Mouse (Mus musculus) embryo, embryonic 9.5 days (tissue): ENCODE measurements around the gene Prtn3.
"Not testable (repeated sequence)": the region's sequence is repeated elsewhere in the genome, so short reads cannot be mapped to it uniquely, and the experiment has no call there.

Source experiments
- DNase-seq: peaks from one replicate; pipeline ENCODE4 v3.0.0-alpha.2; 2017; ENCODE audit errors: extremely low spot score

Prtn3 gene

DNA sequence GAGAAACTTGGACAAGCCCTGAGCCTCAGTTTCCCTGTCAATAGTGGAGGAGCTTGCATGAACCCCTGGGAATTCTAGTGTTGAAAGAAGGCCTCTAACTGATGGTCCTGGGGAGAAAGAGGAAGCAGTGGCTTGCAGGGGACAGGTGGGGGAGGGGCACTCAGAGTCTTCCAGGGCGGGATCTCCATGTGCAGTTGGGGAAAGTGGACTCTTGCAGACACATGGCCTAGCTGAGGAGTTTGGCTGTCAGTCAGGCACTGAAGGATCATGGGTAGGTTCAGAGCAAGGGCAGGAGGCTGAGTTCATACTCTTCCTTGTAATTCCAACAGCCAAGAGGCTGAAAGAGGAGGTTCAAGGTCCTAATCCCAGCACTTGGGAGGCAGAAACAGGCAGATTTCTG is 2.9 kb downstream of the Prtn3 start:
- no peak for DNase-seq

DNA sequence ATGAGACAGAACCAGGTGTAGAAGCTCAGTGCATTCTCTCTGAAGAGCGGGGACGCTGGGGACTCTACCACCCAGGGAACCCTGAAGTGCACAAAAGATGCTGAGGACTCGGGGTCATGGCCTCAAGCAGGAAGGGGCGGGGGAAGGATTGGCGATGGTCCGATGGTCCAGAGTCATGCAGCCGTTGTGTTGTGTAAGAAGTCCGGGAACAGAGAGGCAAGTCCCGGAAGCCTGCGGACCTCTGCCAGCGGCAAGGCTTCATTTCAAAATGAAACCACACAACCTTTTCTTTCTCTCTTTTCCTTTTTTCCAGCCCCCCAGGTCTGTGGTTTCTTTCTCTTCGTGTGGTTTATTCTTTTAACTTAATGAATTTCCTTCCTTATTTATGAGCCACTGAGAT is 3.5 kb downstream of the Prtn3 start:
- DNase-seq = no peak

DNA sequence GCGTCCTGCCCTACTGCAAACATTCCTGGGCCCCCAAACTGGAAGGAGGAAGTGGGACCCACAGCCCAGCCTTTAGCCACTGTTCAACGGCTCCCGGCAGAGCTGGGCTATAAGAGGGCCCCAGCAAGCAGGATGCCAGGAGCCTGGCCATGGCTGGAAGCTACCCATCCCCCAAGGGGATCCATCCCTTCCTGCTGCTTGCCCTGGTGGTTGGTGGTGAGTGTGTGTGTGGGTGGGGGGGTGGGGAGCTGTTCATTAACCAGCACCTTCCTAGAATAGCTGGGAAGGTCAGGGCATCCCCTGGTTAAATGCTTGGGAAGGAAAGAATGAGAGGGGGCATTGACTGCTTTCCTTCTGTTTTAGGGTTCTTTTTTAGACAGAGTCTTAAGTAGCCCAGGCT is 5.3 kb downstream of the Prtn3 start:
- DNase-seq = no peak

DNA sequence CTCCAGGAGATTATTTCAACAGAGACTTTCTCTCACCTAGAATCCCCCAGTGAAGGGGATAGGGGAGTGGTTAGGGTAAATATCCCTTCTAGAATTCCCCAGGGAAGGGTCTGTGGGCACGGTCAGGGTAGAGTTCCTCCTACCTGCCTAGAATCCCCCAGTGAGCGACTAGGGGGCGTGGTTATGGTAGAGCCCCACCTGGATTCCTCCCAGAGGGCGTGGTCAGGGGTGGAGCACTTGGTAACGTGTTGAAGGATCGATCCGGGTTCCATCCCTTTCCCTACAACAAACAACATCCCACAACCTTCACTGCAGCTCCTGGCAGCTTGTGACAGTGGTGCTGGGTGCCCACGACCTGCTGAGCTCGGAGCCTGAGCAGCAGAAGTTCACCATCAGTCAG is 6.4 kb downstream of the Prtn3 start:
- no peak for DNase-seq

DNA sequence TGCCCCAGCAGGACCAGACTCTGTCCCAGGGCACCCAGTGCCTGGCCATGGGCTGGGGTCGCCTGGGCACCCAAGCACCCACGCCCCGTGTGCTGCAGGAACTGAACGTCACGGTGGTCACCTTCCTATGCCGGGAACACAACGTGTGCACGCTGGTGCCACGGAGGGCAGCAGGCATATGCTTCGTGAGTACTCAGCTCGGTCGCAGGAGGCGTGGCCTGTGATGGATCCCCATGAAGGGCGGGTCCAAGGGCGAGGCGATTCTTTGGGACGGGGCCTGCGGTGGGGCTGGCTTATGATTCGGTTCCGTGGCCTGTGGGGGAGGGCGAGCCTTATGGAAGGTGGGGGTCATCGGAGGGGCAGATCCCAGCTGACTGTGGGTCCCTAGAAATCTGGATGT is 7.7 kb downstream of the Prtn3 start:
- no peak for DNase-seq

DNA sequence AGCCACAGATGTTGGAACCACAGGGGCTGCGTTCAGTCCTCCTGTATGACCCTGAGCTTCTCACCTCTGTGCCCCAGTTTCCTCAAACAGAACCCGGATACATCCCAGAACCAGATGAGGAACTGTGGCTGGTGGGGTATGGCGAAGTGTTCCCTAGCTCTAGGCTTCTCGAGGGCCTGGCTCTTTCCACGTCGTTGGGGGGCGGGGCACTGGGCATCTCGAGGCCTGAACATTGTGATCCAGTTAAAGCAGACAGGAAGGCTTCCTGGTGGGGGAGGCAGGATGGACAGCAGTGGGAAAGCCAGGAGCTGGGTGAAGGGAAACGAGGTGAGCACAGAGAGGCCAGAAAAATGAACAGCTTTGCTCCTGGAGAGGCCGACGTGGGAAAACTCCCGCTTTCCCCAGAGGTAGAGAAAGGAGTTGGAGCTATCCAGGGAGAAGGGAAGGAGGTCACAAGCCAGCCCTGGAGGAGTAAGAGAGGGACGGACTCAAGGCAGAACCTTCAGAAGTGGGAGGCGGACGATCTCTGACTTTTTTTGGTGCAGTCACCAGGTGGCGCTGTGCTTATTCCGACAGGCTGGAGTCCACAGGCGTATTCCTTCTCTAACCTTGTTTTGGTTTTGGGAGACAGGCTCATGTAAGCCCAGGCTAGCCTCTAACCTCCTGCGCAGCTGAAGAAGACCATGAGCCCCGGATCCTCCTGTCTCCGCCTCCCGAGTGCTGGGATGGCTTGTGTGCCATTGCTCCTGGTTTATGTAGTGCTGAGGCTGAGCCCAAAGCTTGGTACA is 9.2 kb downstream of the Prtn3 start:
- peak; percentile 80 for DNase-seq

DNA sequence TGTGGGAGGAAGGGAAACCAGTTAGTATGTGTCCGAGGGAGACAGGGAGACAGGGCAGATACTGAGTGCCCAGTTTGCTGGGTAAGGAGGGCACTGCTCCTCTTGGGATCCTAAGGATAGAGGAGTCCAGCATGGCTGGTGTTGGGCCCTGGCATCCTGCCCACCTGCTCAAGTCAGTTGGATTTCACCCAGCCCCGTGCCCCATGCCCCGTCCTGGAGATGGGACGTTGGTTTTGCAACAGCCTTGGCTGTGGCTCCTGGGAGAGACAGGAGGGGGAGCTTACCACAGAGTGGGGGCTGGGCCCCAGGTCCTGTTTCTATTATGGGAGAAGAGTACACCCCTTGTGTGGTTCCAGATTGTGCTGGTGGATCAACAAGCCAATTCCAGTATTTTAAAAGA is 10.2 kb downstream of the Prtn3 start:
- DNase-seq = no peak

DNA sequence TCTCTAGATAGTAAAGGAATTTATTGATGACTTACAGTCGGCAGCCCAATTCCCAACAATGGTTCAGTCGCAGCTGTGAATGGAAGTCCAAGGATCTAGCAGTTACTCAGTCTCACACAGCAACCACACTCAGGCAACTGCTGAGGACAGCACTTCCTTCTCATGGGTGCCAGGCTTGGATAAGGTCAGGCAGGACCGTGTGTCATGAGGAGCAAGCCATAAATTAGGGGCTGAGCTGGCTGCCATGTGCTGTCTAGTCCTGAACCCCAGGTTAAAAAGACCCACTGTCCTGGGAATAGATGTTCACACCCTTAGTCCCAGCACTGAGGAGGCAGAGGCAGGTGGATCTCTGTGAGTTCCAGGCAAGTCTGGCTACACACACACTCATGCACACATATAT is 10.7 kb downstream of the Prtn3 start:
- DNase-seq = not testable (repeated sequence)

DNA sequence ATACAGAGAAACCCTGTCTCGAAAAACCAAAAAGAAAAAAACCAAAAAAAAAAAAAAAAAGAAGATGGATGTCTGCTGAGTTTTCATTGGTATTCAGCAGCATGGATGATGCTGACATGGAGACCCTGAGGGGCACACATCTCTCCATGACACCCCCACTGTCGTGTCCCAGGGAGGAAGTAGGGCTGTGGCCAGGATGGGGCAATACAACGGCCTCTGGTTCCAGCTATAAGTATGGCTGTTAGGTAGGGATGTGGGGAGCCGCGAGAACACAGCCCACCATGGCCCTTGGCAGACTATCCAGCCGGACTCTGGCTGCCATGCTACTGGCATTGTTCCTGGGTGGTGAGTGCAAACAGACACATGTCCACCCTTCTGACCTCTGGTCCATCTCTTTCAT is 11.8 kb downstream of the Prtn3 start, which contains the start of gene Elane:
Elane (plus strand) TSS at position 194 of the 400 bp plus-strand sequence.
- no peak for DNase-seq

DNA sequence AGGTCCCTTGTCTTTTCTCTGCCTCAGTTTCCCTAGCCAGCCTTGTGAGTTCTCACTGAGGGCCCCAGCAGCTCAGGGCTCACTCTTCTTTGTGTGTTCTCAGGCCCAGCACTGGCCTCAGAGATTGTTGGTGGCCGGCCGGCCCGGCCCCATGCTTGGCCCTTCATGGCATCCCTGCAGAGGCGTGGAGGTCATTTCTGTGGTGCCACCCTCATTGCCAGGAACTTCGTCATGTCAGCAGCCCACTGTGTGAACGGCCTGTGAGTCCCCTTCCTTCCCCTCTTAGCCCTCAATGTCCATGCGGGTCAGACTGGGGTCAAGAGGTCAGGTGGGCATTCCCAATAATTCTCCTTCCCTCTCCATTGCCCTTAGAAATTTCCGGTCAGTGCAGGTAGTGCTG is 12.3 kb downstream of the Prtn3 start:
- DNase-seq = no peak

DNA sequence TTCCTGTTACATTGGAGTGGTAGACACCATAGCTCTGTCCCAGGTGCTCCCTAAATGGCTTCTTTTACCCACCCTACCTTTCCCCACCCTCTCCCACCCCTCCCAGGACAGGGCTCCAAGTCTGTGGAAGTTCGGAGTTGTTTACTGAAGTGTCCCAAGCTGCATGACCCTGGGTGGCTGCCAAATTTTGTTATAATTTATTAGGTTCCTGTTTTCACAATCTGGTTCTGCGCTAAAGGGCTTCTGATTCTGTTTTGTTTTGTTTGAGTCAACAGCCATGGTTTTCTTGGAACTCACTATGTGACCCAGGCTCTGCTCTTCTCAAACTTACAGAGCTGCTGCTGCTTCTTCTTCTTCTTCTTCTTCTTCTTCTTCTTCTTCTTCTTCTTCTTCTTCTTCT is 15.1 kb downstream of the Prtn3 start:
- no peak for DNase-seq

DNA sequence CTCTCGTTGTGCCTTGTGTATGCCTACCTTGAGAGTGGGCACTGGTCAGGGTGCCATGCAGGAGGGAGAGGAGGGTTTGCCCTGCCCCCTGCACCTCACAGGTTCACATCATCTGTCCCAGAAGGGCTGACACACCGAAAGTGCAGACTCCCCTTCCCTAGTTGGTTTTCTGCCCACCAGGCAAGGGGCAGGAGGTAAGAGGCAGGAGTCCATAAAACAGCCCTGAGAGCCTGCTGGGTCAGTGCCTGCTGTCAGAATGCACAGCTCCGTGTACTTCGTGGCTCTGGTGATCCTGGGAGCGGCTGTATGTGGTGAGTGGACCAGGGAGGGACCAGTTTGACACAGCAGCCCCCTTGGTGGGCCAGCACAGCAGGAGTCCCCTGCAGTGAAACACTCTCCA is 16.4 kb downstream of the Prtn3 start, which contains the start of gene Cfd:
Cfd (plus strand) TSS at position 184 of the 400 bp plus-strand sequence.
- DNase-seq = no peak

DNA sequence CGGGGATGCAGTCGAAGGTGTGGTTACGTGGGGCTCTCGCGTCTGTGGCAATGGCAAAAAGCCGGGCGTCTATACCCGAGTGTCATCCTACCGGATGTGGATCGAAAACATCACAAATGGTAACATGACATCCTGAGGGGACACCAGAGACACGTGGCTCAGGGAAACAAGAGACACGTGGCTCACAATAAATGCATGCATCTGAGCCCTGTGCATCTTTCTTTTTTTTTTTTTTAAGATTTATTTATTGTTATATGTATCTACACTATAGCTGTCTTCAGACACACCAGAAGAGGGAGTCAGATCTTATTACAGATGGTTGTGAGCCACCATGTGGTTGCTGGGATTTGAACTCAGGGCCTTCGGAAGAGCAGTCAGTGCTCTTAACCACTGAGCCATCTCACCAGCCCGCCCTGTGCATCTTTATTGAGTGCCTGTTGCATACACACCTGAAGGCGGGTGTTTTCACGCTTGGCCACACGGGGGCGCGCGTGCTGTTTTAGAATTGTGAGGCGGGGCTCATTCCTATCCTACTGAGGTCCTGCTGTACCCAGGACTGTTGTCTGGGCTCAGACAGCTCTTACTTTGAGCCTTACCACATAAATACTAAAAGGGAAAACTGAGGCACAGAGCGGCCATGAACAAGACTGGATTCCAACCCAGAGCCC is 18.3 kb downstream of the Prtn3 start:
- peak; percentile 85 for DNase-seq

DNA sequence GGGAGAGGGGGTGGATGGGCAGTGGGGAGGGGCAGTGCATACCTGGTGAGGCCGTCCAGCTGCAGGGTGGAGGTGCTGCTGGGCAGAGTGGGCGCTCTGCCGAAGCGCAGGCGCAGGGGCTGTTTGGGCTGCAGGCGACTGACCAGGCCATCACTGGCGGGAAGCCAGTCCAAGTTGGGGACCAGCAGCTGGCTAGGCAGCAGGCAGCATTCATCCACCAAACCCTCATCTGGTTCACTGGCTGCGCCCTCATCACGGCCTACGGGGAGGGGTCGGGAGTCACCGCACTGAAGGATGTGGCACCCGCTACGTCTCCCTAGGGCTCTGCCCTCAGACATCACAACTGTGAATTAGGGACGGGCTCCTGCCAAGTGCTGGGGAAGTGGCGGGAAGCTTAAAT is 22.0 kb downstream of the Prtn3 start:
- no peak for DNase-seq

DNA sequence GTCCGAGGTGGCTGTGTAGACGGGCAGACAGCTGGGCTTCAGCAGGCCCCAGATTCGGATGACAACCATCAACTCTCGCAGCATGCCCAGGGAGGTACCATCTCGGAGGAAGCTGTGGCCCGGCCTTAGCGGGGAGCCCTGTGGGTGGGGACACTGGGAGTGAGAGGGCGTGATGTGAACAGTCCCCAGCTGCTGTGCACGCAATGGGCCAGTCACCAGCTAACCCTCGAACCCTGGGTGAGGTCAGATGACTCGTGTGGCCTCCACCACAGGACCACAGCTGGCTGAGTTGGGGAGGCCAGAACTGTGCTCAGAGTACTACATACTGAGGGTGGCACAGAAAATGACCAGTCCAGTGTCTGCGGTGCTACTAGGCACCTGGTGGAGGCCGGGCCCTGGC is 22.5 kb downstream of the Prtn3 start:
- DNase-seq = no peak

DNA sequence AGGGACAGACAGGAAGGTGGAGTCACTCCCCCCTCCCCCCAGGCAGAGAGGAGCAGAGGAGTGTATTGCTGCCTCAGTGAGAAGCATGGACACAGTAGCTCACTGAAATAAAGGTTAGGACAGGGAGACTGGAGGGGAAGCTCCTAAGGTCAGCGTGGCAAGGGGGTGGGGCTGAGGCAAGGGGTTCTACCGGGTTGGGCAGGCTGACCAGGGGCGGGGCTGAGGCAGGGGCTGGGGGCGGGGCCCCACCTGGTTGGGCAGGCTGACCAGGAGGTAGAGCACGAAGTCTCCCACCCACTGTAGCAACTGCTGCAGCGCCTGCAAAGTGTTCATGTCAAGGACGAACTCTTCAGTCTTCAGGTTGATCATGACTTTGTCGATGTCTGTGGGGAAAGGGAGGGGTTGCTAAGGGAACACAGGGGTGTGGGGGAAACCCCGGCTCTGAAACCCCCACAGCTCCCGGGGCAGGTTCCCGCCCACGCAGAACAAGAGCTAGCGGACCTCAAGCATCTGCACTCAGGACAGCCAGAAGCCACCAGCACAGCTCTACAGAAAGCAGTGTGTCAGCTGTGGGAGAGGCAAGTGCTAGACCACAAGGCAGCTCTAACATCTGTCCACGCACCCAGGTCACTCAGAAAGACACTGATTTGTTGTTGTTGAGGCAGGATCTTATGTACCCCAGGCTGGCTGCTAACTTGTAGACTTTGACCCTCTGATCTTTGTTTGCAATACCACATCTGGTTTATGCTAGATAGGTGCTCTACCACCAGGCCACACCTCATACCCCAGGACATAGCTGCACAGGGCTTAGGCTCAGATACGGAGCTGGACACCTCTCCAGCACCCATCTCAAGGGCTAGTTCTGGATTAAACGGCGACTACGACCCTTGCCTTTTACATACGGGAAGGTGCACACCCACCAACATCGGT is 23.3 kb downstream of the Prtn3 start:
- DNase-seq = no peak

DNA sequence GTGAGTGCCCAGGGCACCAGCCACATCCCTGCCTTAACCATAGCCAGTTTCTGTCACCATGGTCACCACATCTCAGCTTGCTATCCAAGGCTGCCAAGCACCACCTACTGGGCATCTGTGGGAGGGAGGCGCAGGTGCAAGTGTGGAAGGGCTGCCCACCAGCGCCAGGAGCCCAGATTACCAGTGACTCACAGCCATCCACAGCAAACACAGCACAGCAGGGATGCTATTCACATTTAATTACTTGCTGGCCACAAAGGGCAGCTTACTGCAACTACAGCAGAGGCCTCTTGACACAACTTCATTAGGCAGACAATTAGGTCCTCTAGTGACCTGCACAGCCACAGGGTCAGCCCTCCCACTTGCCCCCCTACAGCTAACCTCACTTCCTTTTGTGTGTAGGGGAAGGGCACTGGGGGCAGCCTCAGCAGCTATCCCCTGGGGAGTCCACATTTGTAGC is 26.7 kb downstream of the Prtn3 start:
- no peak for DNase-seq

DNA sequence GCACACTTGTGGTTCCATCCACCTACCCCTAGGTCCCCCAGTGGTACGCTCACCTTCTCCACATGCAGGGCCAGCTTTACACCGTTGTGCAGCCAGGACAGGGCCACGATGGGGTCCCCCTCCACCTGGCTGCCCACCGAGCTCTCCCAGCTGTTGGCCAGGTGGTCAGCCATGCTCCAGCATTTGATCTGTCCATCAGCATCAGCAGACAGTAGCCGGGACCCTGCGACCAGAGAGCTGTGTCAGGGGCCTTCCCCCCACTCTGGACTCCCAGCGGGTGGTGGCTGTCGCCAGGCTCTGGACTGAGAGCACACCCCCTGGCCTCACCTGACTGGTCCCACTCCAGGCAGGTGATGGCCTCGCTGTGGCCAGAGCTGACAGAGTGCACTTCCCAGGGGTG is 32.4 kb downstream of the Prtn3 start:
- no peak for DNase-seq

DNA sequence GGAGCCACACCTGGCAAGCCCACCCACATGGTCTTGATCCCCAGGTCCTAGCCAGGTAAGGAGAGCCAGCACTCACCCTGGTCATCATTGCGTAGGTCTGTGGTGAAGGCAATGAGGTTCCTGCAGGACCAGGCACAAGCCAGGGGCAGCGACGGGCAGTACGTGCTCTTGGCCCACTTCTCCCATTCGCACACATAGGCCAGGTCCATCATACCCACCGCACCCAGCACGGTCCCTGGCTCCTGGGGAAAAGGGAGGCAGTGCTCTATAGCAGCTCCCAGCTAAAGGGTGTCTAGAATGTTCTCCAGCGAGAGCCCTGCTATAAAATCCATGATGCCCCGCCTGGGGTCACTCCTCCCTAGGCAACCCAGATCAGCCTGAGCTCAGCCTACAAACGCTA is 33.1 kb downstream of the Prtn3 start:
- no peak for DNase-seq

DNA sequence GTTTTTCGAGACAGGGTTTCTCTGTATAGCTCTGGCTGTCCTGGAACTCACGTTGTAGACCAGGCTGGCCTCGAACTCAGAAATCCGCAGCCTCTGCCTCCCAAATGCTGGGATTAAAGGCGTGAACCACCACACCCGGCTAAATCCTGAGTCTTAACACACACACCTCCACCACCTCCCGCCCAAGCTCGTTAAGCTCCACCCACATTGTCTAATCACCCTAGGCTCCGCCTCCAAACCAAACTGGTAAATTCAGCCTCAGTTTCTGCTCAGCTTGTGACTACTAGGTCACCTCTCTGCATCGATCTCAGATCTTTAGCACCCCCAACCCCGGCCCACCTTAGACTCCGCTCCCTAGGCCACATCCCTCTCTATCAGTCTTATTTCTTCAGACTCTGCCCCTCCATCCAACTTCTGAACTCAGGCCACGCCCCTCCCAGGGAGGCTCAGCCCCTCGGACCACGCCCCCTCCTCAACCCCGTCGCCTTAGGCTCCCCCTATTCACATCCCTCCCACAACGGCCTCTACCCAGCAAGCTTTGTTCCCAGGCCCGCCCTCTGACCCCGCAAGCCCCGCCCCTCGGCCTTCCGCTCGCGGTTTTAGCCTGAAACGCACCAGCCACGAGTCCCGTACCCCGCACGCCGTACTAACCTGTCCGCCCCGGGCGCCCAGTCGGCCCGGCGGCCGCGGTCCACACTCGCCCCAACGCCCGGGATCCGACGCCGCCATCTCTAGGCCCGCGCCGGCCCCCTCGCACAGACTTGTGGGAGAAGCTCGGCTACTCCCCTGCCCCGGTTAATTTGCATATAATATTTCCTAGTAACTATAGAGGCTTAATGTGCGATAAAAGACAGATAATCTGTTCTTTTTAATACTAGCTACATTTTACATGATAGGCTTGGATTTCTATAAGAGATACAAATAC is 34.2 kb downstream of the Prtn3 start, which contains the start of gene Med16:
Med16 (minus strand) TSS at position 757 of the 925 bp plus-strand sequence.
- peak; percentile 99 for DNase-seq
